11 mouse cellular contexts compared by ENCODE assay signal in genomic region chr5:17112026-17112425, GRCm38 (mm10).
DNase-seq lines count a peak whose midpoint lies in the region; ATAC-seq and TF ChIP-seq lines count a peak whose summit lies in the region.
"Had no signal": no experiment of that assay in that cellular context is flagged by ENCODE, and none has a peak within 500 bp of the region (broad histone marks: within the 10 kb centered on the region; RNA-seq: fewer than 3 reads in every experiment).

No protein-coding gene starts in this region.

- no peak overlapping the region for H3K4me2 ChIP-seq in heart, postnatal 0 days (ENCODE audit: low read depth, low read length)
- no peak overlapping the region for H3K4me2 ChIP-seq in liver, postnatal 0 days (ENCODE audit: low read depth, low read length)
- no peak overlapping the region for H3K4me2 ChIP-seq in liver, embryonic 12.5 days
- H3K4me2 ChIP-seq: embryonic facial prominence, embryonic 13.5 days; neural tube, embryonic 12.5 days had no signal

- H3K27ac ChIP-seq in heart, postnatal 0 days (ENCODE audit: low read depth): no peak overlapping the region
- H3K27ac ChIP-seq in liver, postnatal 0 days (ENCODE audit: low read depth): no peak overlapping the region
- no peak overlapping the region for H3K27ac ChIP-seq in liver, embryonic 12.5 days
- no peak overlapping the region for H3K27ac ChIP-seq in thymus, adult 2 months (ENCODE audit: control insufficient read depth, insufficient read depth, low read length)
- H3K27ac ChIP-seq: embryonic facial prominence, embryonic 13.5 days; neural tube, embryonic 12.5 days had no signal

- H3K36me3 ChIP-seq in heart, postnatal 0 days (replicated peaks; ENCODE audit: control insufficient read depth, insufficient read depth, low read length): no peaks in the 10 kb centered on the region
- H3K36me3 ChIP-seq in liver, postnatal 0 days (replicated peaks; ENCODE audit: insufficient read depth, low read length): no peaks in the 10 kb centered on the region
- H3K36me3 ChIP-seq in liver, embryonic 12.5 days: no peaks in the 10 kb centered on the region
- H3K36me3 ChIP-seq in thymus, adult 2 months (ENCODE audit: control insufficient read depth, insufficient read depth, low read length): no peaks in the 10 kb centered on the region
- H3K36me3 ChIP-seq: embryonic facial prominence, embryonic 13.5 days; neural tube, embryonic 12.5 days had no signal

- 35% methylated on average over 2 of the region's 2 CpGs for WGBS in heart, postnatal 0 days
- WGBS in liver, postnatal 0 days (ENCODE audit: insufficient replicate concordance): 40% methylated on average over 2 of the region's 2 CpGs
- WGBS in liver, embryonic 12.5 days (ENCODE audit: insufficient replicate concordance): 49% methylated on average over 2 of the region's 2 CpGs
- 71% methylated on average over 2 of the region's 2 CpGs for WGBS in thymus, adult 2 months

- H3K9ac ChIP-seq in heart, postnatal 0 days (replicated peaks; ENCODE audit: low read depth, low read length): no peak overlapping the region
- no peak overlapping the region for H3K9ac ChIP-seq in liver, postnatal 0 days (replicated peaks)
- no peak overlapping the region for H3K9ac ChIP-seq in liver, embryonic 12.5 days
- H3K9ac ChIP-seq: embryonic facial prominence, embryonic 13.5 days; neural tube, embryonic 12.5 days had no signal

- TF ChIP-seq CTCF in heart, postnatal 0 days (IDR thresholded peaks at IDR 0.05; ENCODE audit: low read depth): peak; percentile 41
- 0 out of 2 replicates have a peak, but pooled peaks have one; percentile 19 for TF ChIP-seq CTCF in liver, postnatal 0 days (IDR thresholded peaks at IDR 0.05; ENCODE audit: low read depth)
- TF ChIP-seq CTCF in thymus, adult 2 months (IDR thresholded peaks at IDR 0.05; ENCODE audit: borderline replicate concordance, control insufficient read depth, extremely low read depth, insufficient read depth, low read length, poor library complexity): no peak

- H3K27me3 ChIP-seq in heart, postnatal 0 days (ENCODE audit: control insufficient read depth, insufficient read depth, low read length): no peaks in the 10 kb centered on the region
- no peaks in the 10 kb centered on the region for H3K27me3 ChIP-seq in liver, postnatal 0 days (ENCODE audit: insufficient read depth, low read length)
- no peaks in the 10 kb centered on the region for H3K27me3 ChIP-seq in liver, embryonic 12.5 days (replicated peaks)
- no peaks in the 10 kb centered on the region for H3K27me3 ChIP-seq in thymus, adult 2 months (ENCODE audit: control insufficient read depth, insufficient read depth, low read length)
- H3K27me3 ChIP-seq: embryonic facial prominence, embryonic 13.5 days; neural tube, embryonic 12.5 days had no signal

- no peak for ATAC-seq in heart, postnatal 0 days (ENCODE audit: insufficient read depth, low read depth)
- no peak for ATAC-seq in liver, postnatal 0 days
- no peak for ATAC-seq in liver, embryonic 12.5 days
- ATAC-seq in megakaryocyte progenitor cell, adult 5-6 weeks (replicated peaks; ENCODE audit: poor library complexity): peak; percentile 76

- H3K4me1 ChIP-seq in heart, postnatal 0 days (ENCODE audit: control insufficient read depth, insufficient read depth): no peaks in the 10 kb centered on the region
- H3K4me1 ChIP-seq in liver, postnatal 0 days (ENCODE audit: insufficient read depth): no peaks in the 10 kb centered on the region
- no peaks in the 10 kb centered on the region for H3K4me1 ChIP-seq in liver, embryonic 12.5 days
- H3K4me1 ChIP-seq in thymus, adult 2 months (replicated peaks; ENCODE audit: control insufficient read depth, insufficient read depth, low read length): no peaks in the 10 kb centered on the region
- H3K4me1 ChIP-seq: embryonic facial prominence, embryonic 13.5 days; neural tube, embryonic 12.5 days had no signal

- DNase-seq in heart, postnatal 0 days (ENCODE audit: low spot score): peak; percentile 23
- no peak for DNase-seq in heart, adult 9 months (ENCODE audit: low spot score in 2 of 2)
- no peak for DNase-seq in liver, postnatal 0 days
- DNase-seq in brain, adult 2 months (ENCODE audit: low read depth, low spot score): peak; percentile 73
- no peak for DNase-seq in thymus, adult 2 months
- DNase-seq in cerebellum, adult 9-11 months: no peak
- DNase-seq: heart, postnatal 4 days had no signal

- H3K9me3 ChIP-seq in heart, postnatal 0 days (replicated peaks; ENCODE audit: control insufficient read depth, low read length): no peaks in the 10 kb centered on the region
- H3K9me3 ChIP-seq in liver, postnatal 0 days (ENCODE audit: low read length): no peaks in the 10 kb centered on the region
- no peaks in the 10 kb centered on the region for H3K9me3 ChIP-seq in liver, embryonic 12.5 days (replicated peaks)
- H3K9me3 ChIP-seq: embryonic facial prominence, embryonic 13.5 days; neural tube, embryonic 12.5 days had no signal

- TF ChIP-seq POLR2A in thymus, adult 2 months (IDR thresholded peaks at IDR 0.05; ENCODE audit: control insufficient read depth, extremely low read depth, insufficient read depth, low read length, poor library complexity): no peak

- TF ChIP-seq EP300 in heart, postnatal 0 days (IDR thresholded peaks at IDR 0.05; ENCODE audit: low read depth): no peak
- no peak for TF ChIP-seq EP300 in liver, postnatal 0 days (IDR thresholded peaks at IDR 0.05; ENCODE audit: low read depth)

- H3K4me3 ChIP-seq in heart, postnatal 0 days (ENCODE audit: low read depth, low read length): no peak overlapping the region
- no peak overlapping the region for H3K4me3 ChIP-seq in liver, postnatal 0 days (ENCODE audit: low read depth, low read length)
- no peak overlapping the region for H3K4me3 ChIP-seq in liver, embryonic 12.5 days
- no peak overlapping the region for H3K4me3 ChIP-seq in thymus, adult 2 months (ENCODE audit: control insufficient read depth, insufficient read depth, low read length)
- H3K4me3 ChIP-seq: embryonic facial prominence, embryonic 13.5 days; neural tube, embryonic 12.5 days had no signal

Comparison
In these comparisons a context has a peak if more than half of its experiments do, and no peak if none do; other contexts are left out.
1. DNase-seq: peak in heart, postnatal 0 days (single experiment) and brain, adult 2 months (single experiment); none in heart, adult 9 months (0 of 2), liver, postnatal 0 days (single experiment), thymus, adult 2 months (single experiment) and cerebellum, adult 9-11 months (single experiment).